In genomic region chr1:164895806-164896205, GRCm38 (mm10) we compare ENCODE assay signal across 12 mouse cellular contexts. TPM values are rescaled to one million over a fixed set of nuclear protein-coding genes. Genes with fewer than 3 reads are reported as not detected.
A peak's percentile ranks its signal among the peaks of the same experiment; 100 is the strongest.
DNase-seq lines count a peak whose midpoint lies in the region; ATAC-seq and TF ChIP-seq lines count a peak whose summit lies in the region.
"Had no signal": no experiment of that assay in that cellular context is flagged by ENCODE, and none has a peak within 500 bp of the region (broad histone marks: within the 10 kb centered on the region; RNA-seq: fewer than 3 reads in every experiment).

No protein-coding gene starts in this region.

- no peaks in the 10 kb centered on the region for H3K9me3 ChIP-seq in heart, embryonic 10.5 days
- H3K9me3 ChIP-seq in lung, postnatal 0 days (ENCODE audit: low read length) = no peaks in the 10 kb centered on the region
- H3K9me3 ChIP-seq in heart, embryonic 14.5 days (ENCODE audit: control insufficient read depth, low read length) = no peaks in the 10 kb centered on the region
- H3K9me3 ChIP-seq: embryonic facial prominence, embryonic 15.5 days had no signal

- intact Hi-C loops in heart, postnatal 36 days (cut with DNase I) = loop anchor here (2.0 kb wide), 1 partner anchor 125 kb away; no protein-coding TSS in a partner anchor
- intact Hi-C loops in left cerebral cortex, adult 2 months (cut with DNase I) = loop anchor here (5.0 to 10.0 kb wide), 6 partner anchors 109 to 311 kb away; no protein-coding TSS in a partner anchor

- TF ChIP-seq CTCF in lung, postnatal 0 days (IDR thresholded peaks at IDR 0.05) = peak; percentile 20; the same call in 1 of the 2 replicates
- TF ChIP-seq CTCF in left cerebral cortex, adult 2 months (IDR thresholded peaks at IDR 0.05) = no peak

- no peak overlapping the region for H3K4me3 ChIP-seq in heart, embryonic 10.5 days
- no peak overlapping the region for H3K4me3 ChIP-seq in lung, postnatal 0 days (ENCODE audit: low read depth, low read length)
- H3K4me3 ChIP-seq in heart, embryonic 14.5 days (ENCODE audit: control insufficient read depth in 1 of 2, insufficient read depth in 1 of 2, low read depth in 1 of 2, low read length in 2 of 2) = no peak overlapping the region
- H3K4me3 ChIP-seq in left cerebral cortex, adult 2 months = no peak overlapping the region
- H3K4me3 ChIP-seq: embryonic facial prominence, embryonic 15.5 days had no signal

- no peak for ATAC-seq in lung, postnatal 0 days
- no peak for ATAC-seq in heart, embryonic 14.5 days (ENCODE audit: insufficient number of reproducible peaks, insufficient read depth, low FRiP score, low read depth)
- no peak for ATAC-seq in granulocyte monocyte progenitor cell, adult 5-6 weeks (replicated peaks; ENCODE audit: poor library complexity, severe bottlenecking)

- DNase-seq in heart, embryonic 10.5 days (ENCODE audit: low spot score) = no peak
- DNase-seq in heart, postnatal 36 days = no peak
- DNase-seq in lung, postnatal 0 days (ENCODE audit: low spot score) = no peak
- no peak for DNase-seq in lung, postnatal 4 days
- DNase-seq in retina, postnatal 1 day = peak; percentile 48
- DNase-seq in left cerebral cortex, adult 2 months (ENCODE audit: extremely low spot score in 1 of 2, low spot score in 2 of 2) = no peak
- DNase-seq: thymus, adult 18-20 months had no signal

- no peak overlapping the region for H3K9ac ChIP-seq in lung, postnatal 0 days (replicated peaks; ENCODE audit: low read depth)
- H3K9ac ChIP-seq in heart, embryonic 14.5 days (ENCODE audit: low read length) = no peak overlapping the region
- H3K9ac ChIP-seq: embryonic facial prominence, embryonic 15.5 days had no signal

- TF ChIP-seq EP300 in lung, postnatal 0 days (IDR thresholded peaks at IDR 0.05) = no peak

- 0 out of 2 replicates have a peak overlapping the region, but pooled peaks have one; percentile 19 for H3K4me2 ChIP-seq in lung, postnatal 0 days (replicated peaks; ENCODE audit: low read depth, low read length)
- H3K4me2 ChIP-seq in heart, embryonic 14.5 days (ENCODE audit: low read length) = peak overlapping the region; percentile 40; the same call in 1 of the 2 replicates
- H3K4me2 ChIP-seq: embryonic facial prominence, embryonic 15.5 days had no signal

- no peaks in the 10 kb centered on the region for H3K27me3 ChIP-seq in heart, embryonic 10.5 days (ENCODE audit: insufficient read depth, poor library complexity, severe bottlenecking)
- H3K27me3 ChIP-seq in lung, postnatal 0 days (replicated peaks; ENCODE audit: insufficient read depth, low read length) = no peaks in the 10 kb centered on the region
- no peaks in the 10 kb centered on the region for H3K27me3 ChIP-seq in heart, embryonic 14.5 days (ENCODE audit: control insufficient read depth, insufficient read depth, low read length)
- H3K27me3 ChIP-seq: embryonic facial prominence, embryonic 15.5 days had no signal

- H3K36me3 ChIP-seq in heart, embryonic 10.5 days = no peaks in the 10 kb centered on the region
- H3K36me3 ChIP-seq in lung, postnatal 0 days (ENCODE audit: insufficient read depth, low read length) = no peaks in the 10 kb centered on the region
- no peaks in the 10 kb centered on the region for H3K36me3 ChIP-seq in heart, embryonic 14.5 days (ENCODE audit: control insufficient read depth, insufficient read depth, low read length)
- H3K36me3 ChIP-seq: embryonic facial prominence, embryonic 15.5 days had no signal

- peaks cover 47% of the 10 kb centered on the region for H3K4me1 ChIP-seq in heart, embryonic 10.5 days
- H3K4me1 ChIP-seq in lung, postnatal 0 days (ENCODE audit: insufficient read depth, low read depth, low read length) = peaks cover 6% of the 10 kb centered on the region; the same call in 1 of the 2 replicates
- peaks cover 16 to 29% of the 10 kb centered on the region in 2 experiments for H3K4me1 ChIP-seq in heart, embryonic 14.5 days (ENCODE audit: control insufficient read depth in 2 of 2, insufficient read depth in 2 of 2, low read length in 2 of 2)

- whole genome bisulfite sequencing in heart, embryonic 10.5 days = 61% methylated on average over 2 of the region's 2 CpGs
- 63% methylated on average over 2 of the region's 2 CpGs for WGBS in lung, postnatal 0 days
- WGBS in heart, embryonic 14.5 days = 60% methylated on average over 2 of the region's 2 CpGs

- peak overlapping the region; percentile 88 for H3K27ac ChIP-seq in heart, embryonic 10.5 days
- H3K27ac ChIP-seq in lung, postnatal 0 days (ENCODE audit: low read length) = no peak overlapping the region
- peak overlapping the region; percentile 79 to 89 for H3K27ac ChIP-seq in heart, embryonic 14.5 days (replicated peaks in 1 of 2; ENCODE audit: control insufficient read depth in 1 of 2, insufficient read depth in 1 of 2, low read depth in 2 of 2, low read length in 2 of 2)
- H3K27ac ChIP-seq in left cerebral cortex, adult 2 months = no peak overlapping the region
- H3K27ac ChIP-seq: embryonic facial prominence, embryonic 15.5 days had no signal

RNA-seq across cellular contexts. Expression of gene Xcl1, which starts 39.5 kb away (rescaled TPM):
- polyA plus RNA-seq in heart, embryonic 10.5 days (2016; fragmentation: Nextera tagmentation; extraction: Ambion mirVana) = not detected in 2 replicates
- total RNA-seq in heart, postnatal 36 days (2021) = not detected
- not detected in 2 replicates for polyA plus RNA-seq in lung, postnatal 0 days (2015; fragmentation: Nextera tagmentation; extraction: Ambion mirVana)
- polyA plus RNA-seq in heart, embryonic 14.5 days (2014; fragmentation: Nextera tagmentation; extraction: Ambion mirVana) = not detected in 2 replicates
- not detected in 2 replicates for total RNA-seq in granulocyte monocyte progenitor cell, adult 5-6 weeks (2014; fragmentation: Nextera tagmentation)
- total RNA-seq in granulocyte monocyte progenitor cell, adult 5-6 weeks (2017) = not detected in 2 replicates
- total RNA-seq in left cerebral cortex, adult 2 months (2021) = not detected
- total RNA-seq: adrenal gland, adult 18-20 months had no signal
- polyA plus RNA-seq: C2C12; embryonic facial prominence, embryonic 15.5 days had no signal

Comparison
In these comparisons a context has a peak if more than half of its experiments do, and no peak if none do; other contexts are left out.
1. H3K27ac ChIP-seq: peak in heart, embryonic 10.5 days (single experiment) and heart, embryonic 14.5 days (2 of 2); none in lung, postnatal 0 days (single experiment) and left cerebral cortex, adult 2 months (single experiment).